Mouse (Mus musculus) neural tube, embryonic 14.5 days (tissue): ENCODE data around the gene Mus81. TPM values are rescaled to one million over a fixed set of nuclear protein-coding genes. Genes with fewer than 3 reads are reported as not detected.
A peak's percentile ranks its signal among the peaks of the same experiment; 100 is the strongest.

Experiments
- ATAC-seq: fragments of 200-750 bp; cut with Nextera tagmentation; 2 replicates; pipeline ENCODE4 v1.8.0; 2017; ENCODE audit warnings: low read depth, mild to moderate bottlenecking, moderate TSS enrichment, moderate library complexity
- H3K27ac ChIP-seq: fragments of 300-500 bp; sonication (generic); 2 replicates; pipeline ENCODE4 v1.5.1; 2014; ENCODE audit warnings: low read depth, mild to moderate bottlenecking, control low read depth, low read length, moderate library complexity, mixed read lengths
- H3K27me3 ChIP-seq: fragments of 300-500 bp; sonication (generic); 2 replicates; pipeline ENCODE4 v1.6.1; 2014; ENCODE audit warnings: low read length; ENCODE audit not compliant: control insufficient read depth, insufficient read depth
- H3K36me3 ChIP-seq: fragments of 300-500 bp; sonication (generic); 2 replicates; pipeline ENCODE4 v1.6.1; 2014; ENCODE audit warnings: low read length, mixed read lengths; ENCODE audit not compliant: control insufficient read depth, insufficient read depth
- H3K4me1 ChIP-seq: fragments of 300-500 bp; sonication (generic); 2 replicates; pipeline ENCODE4 v1.6.1; 2014; ENCODE audit warnings: low read length; ENCODE audit not compliant: control insufficient read depth, insufficient read depth
- H3K4me2 ChIP-seq: fragments of 300-500 bp; sonication (generic); 2 replicates; pipeline ENCODE4 v1.6.1; 2014; ENCODE audit warnings: mild to moderate bottlenecking, low read depth, low read length, control low read depth
- H3K4me3 ChIP-seq: fragments of 300-500 bp; sonication (generic); 2 replicates; pipeline ENCODE4 v1.5.1; 2014; ENCODE audit warnings: low read depth, low read length, control low read depth, mixed read lengths
- H3K9ac ChIP-seq: fragments of 300-500 bp; sonication (generic); replicated peaks from 2 replicates; pipeline ENCODE4 v1.6.1; 2014; ENCODE audit warnings: low read depth, mild to moderate bottlenecking, control low read depth, low read length, mixed read lengths
- H3K9me3 ChIP-seq: fragments of 300-500 bp; sonication (generic); 2 replicates; pipeline ENCODE4 v1.6.1; 2016; ENCODE audit warnings: low read length; ENCODE audit not compliant: control insufficient read depth
- WGBS: fragments of 180-500 bp; shearing (Covaris S2); extraction: QIAGEN DNeasy Blood & Tissue Kit; methylation state at CpG from one replicate; pipeline ENCODE4 v1.1.7; 2014; 5-methylcytosine and 5-hydroxymethylcytosine counted together
- polyA plus RNA-seq: library from polyadenylated mRNA; unstranded; fragments of >200 nt; fragmentation: Nextera tagmentation; extraction: Ambion mirVana; gene quantifications from 2 replicates; pipeline ENCODE4 v1.2.1, GENCODE M21; 2014

Mus81 gene
- polyA plus RNA-seq, 1 experiment from 2014 or later: 43.6 TPM

GRCm38 (mm10) chr19:5465037-5465436 is 23.2 kb downstream of the Mus81 start:
- ATAC-seq: no peak
- Histone ChIP-seq H3K27ac (no peak overlapping the region), H3K4me3 (no peak overlapping the region), H3K4me2 (no peak overlapping the region), H3K27me3 (no peaks in the 10 kb centered on the region; the same call in 1 of the 2 replicates), H3K9ac (no peak overlapping the region), H3K4me1 (peaks cover 17% of the 10 kb centered on the region), H3K9me3 (no peaks in the 10 kb centered on the region), H3K36me3 (peaks cover 33% of the 10 kb centered on the region)
- 93% methylated on average over 8 of the region's 8 CpGs for WGBS

- ATAC-seq: peak; percentile 54; the same call in 1 of the 2 replicates
- Histone ChIP-seq H3K36me3 (peaks cover 33% of the 10 kb centered on the region), H3K4me1 (peaks cover 19% of the 10 kb centered on the region), H3K4me2 (peak overlapping the region; percentile 45), H3K27me3 (no peaks in the 10 kb centered on the region; the same call in 1 of the 2 replicates), H3K9me3 (no peaks in the 10 kb centered on the region), H3K4me3 (peak overlapping the region; percentile 24), H3K27ac (peak overlapping the region; percentile 44; the same call in 1 of the 2 replicates), H3K9ac (peak overlapping the region; percentile 56)
- 41% methylated on average over 15 of the region's 15 CpGs for WGBS
These were observed 24.2 kb downstream of the Mus81 start for GRCm38 (mm10) chr19:5463791-5464562.

- Histone ChIP-seq H3K27me3 (no peaks in the 10 kb centered on the region; the same call in 1 of the 2 replicates), H3K27ac (no peak overlapping the region), H3K9me3 (no peaks in the 10 kb centered on the region), H3K9ac (no peak overlapping the region), H3K4me1 (peaks cover 21% of the 10 kb centered on the region), H3K4me3 (no peak overlapping the region), H3K4me2 (no peak overlapping the region), H3K36me3 (peaks cover 33% of the 10 kb centered on the region)
- ATAC-seq: no peak
- 93% methylated on average over 9 of the region's 9 CpGs for WGBS
These were observed 25.0 kb downstream of the Mus81 start for GRCm38 (mm10) chr19:5463212-5463611.

GRCm38 (mm10) chr19:5461411-5461810 is 26.8 kb downstream of the Mus81 start:
- Histone ChIP-seq H3K9me3 (no peaks in the 10 kb centered on the region), H3K4me1 (peaks cover 26% of the 10 kb centered on the region)

GRCm38 (mm10) chr19:5460465-5460911 is 27.7 kb downstream of the Mus81 start, which contains the start of gene Fibp:
TSS of gene Fibp (plus strand) at chr19:5460615.
- WGBS: under 1% methylated on average over 32 of the region's 32 CpGs
- peaks cover 16% of the 10 kb centered on the region for H3K36me3 ChIP-seq
- H3K4me1 ChIP-seq: peaks cover 36% of the 10 kb centered on the region
- H3K27ac ChIP-seq: peak within 1 kb of the TSS; percentile 24; the same call in 1 of the 2 replicates
- H3K4me2 ChIP-seq: peak within 1 kb of the TSS; percentile 94
- H3K9me3 ChIP-seq: no peaks in the 10 kb centered on the region
- peak; percentile 59 for ATAC-seq
- no peaks in the 10 kb centered on the region; the same call in 1 of the 2 replicates for H3K27me3 ChIP-seq
- H3K9ac ChIP-seq: peak within 1 kb of the TSS; percentile 76
- peak within 1 kb of the TSS; percentile 75 for H3K4me3 ChIP-seq

More at GRCm38 (mm10) chr19:5461411-5461810, 26.8 kb downstream of the Mus81 start:
- WGBS: 90% methylated on average over 6 of the region's 6 CpGs
- H3K27ac ChIP-seq: no peak overlapping the region
- H3K4me3 ChIP-seq: peak overlapping the region; percentile 75
- ATAC-seq: no peak
- no peaks in the 10 kb centered on the region; the same call in 1 of the 2 replicates for H3K27me3 ChIP-seq
- H3K36me3 ChIP-seq: peaks cover 24% of the 10 kb centered on the region
- peak overlapping the region; percentile 76; the same call in 1 of the 2 replicates for H3K9ac ChIP-seq
- peak overlapping the region; percentile 94 for H3K4me2 ChIP-seq

- Histone ChIP-seq H3K27me3 (no peaks in the 10 kb centered on the region; the same call in 1 of the 2 replicates), H3K4me1 (peaks cover 38% of the 10 kb centered on the region), H3K36me3 (peaks cover 10% of the 10 kb centered on the region), H3K27ac (peak overlapping the region; percentile 24; the same call in 1 of the 2 replicates), H3K4me2 (peak overlapping the region; percentile 94), H3K9ac (peak overlapping the region; percentile 76), H3K9me3 (no peaks in the 10 kb centered on the region), H3K4me3 (peak overlapping the region; percentile 75)
- WGBS: 21% methylated on average over 3 of the region's 3 CpGs
- ATAC-seq: no peak
These were observed 28.3 kb downstream of the Mus81 start for GRCm38 (mm10) chr19:5459896-5460295.

GRCm38 (mm10) chr19:5459019-5459418 is 29.2 kb downstream of the Mus81 start:
- H3K9ac ChIP-seq: no peak overlapping the region
- no peak for ATAC-seq
- peaks cover 7% of the 10 kb centered on the region; the same call in 1 of the 2 replicates for H3K36me3 ChIP-seq
- 0 out of 2 replicates have a peak overlapping the region, but pooled peaks have one; percentile 12 for H3K4me2 ChIP-seq
- WGBS: 70% methylated on average over 7 of the region's 7 CpGs
- no peaks in the 10 kb centered on the region; the same call in 1 of the 2 replicates for H3K27me3 ChIP-seq
- H3K27ac ChIP-seq: no peak overlapping the region
- H3K9me3 ChIP-seq: no peaks in the 10 kb centered on the region
- no peak overlapping the region for H3K4me3 ChIP-seq
- peaks cover 34% of the 10 kb centered on the region for H3K4me1 ChIP-seq

- Histone ChIP-seq H3K4me1 (peaks cover 32% of the 10 kb centered on the region), H3K36me3 (no peaks in the 10 kb centered on the region), H3K4me2 (peak within 1 kb of the TSS; percentile 97), H3K9ac (peak within 1 kb of the TSS; percentile 90), H3K9me3 (no peaks in the 10 kb centered on the region), H3K27ac (peak within 1 kb of the TSS; percentile 91), H3K4me3 (peak within 1 kb of the TSS; percentile 84), H3K27me3 (no peaks in the 10 kb centered on the region; the same call in 1 of the 2 replicates)
- peak; percentile 10; the same call in 1 of the 2 replicates for ATAC-seq
- 13% methylated on average over 14 of the region's 14 CpGs for WGBS
These were observed 30.3 kb downstream of the Mus81 start, which contains the start of gene Ccdc85b for GRCm38 (mm10) chr19:5457746-5458442. TSS of gene Ccdc85b (minus strand) at chr19:5457894.
